Mouse (Mus musculus) lung, postnatal 0 days (tissue): Measurements from ENCODE around the gene Alox8. TPM values are rescaled to one million over a fixed set of nuclear protein-coding genes. Genes with fewer than 3 reads are reported as not detected.

Experiments
- ATAC-seq: fragments of 200-750 bp; cut with Nextera tagmentation; 2 replicates; pipeline ENCODE4 v1.8.0; 2017; ENCODE audit warnings: moderate library complexity
- DNase-seq: peaks from one replicate; pipeline ENCODE4 v3.0.0-alpha.2; 2016; ENCODE audit warnings: low spot score
- H3K27ac ChIP-seq: fragments of 300-500 bp; sonication (generic); 2 replicates; pipeline ENCODE4 v1.5.1; 2014; ENCODE audit warnings: antibody characterized with exemption, mild to moderate bottlenecking, low read length, mixed read lengths
- H3K27me3 ChIP-seq: fragments of 300-500 bp; sonication (generic); replicated peaks from 2 replicates; pipeline ENCODE4 v1.6.1; 2014; ENCODE audit warnings: low read length, mixed read lengths; ENCODE audit not compliant: insufficient read depth
- H3K36me3 ChIP-seq: fragments of 300-500 bp; sonication (generic); 2 replicates; pipeline ENCODE4 v1.6.1; 2014; ENCODE audit warnings: low read length, mixed read lengths; ENCODE audit not compliant: insufficient read depth
- H3K4me1 ChIP-seq: fragments of 300-500 bp; sonication (generic); 2 replicates; pipeline ENCODE4 v1.6.1; 2014; ENCODE audit warnings: antibody characterized with exemption, low read depth, low read length, mixed read lengths; ENCODE audit not compliant: insufficient read depth
- H3K4me2 ChIP-seq: fragments of 300-500 bp; sonication (generic); replicated peaks from 2 replicates; pipeline ENCODE4 v1.6.1; 2014; ENCODE audit warnings: low read depth, mild to moderate bottlenecking, low read length, moderate library complexity, mixed read lengths
- H3K4me3 ChIP-seq: fragments of 300-500 bp; sonication (generic); 2 replicates; pipeline ENCODE4 v1.5.1; 2014; ENCODE audit warnings: low read depth, low read length
- H3K9ac ChIP-seq: fragments of 300-500 bp; sonication (generic); replicated peaks from 2 replicates; pipeline ENCODE4 v1.6.1; 2014; ENCODE audit warnings: low read depth, mild to moderate bottlenecking
- H3K9me3 ChIP-seq: fragments of 300-500 bp; sonication (generic); 2 replicates; pipeline ENCODE4 v1.6.1; 2016; ENCODE audit warnings: low read length, mixed read lengths
- CTCF ChIP-seq: IDR thresholded peaks from 2 replicates; pipeline ENCODE4 v1.5.1; 2016; ENCODE audit warnings: antibody characterized with exemption, mild to moderate bottlenecking
- EP300 ChIP-seq: IDR thresholded peaks from 2 replicates; pipeline ENCODE4 v1.6.1; 2016; ENCODE audit warnings: antibody characterized with exemption, mild to moderate bottlenecking, control low read depth
- WGBS: fragments of 180-500 bp; shearing (Covaris S2); extraction: QIAGEN DNeasy Blood & Tissue Kit; methylation state at CpG from one replicate; pipeline ENCODE4 v1.1.7; 2014; 5-methylcytosine and 5-hydroxymethylcytosine counted together
- polyA plus RNA-seq: library from polyadenylated mRNA; unstranded; fragments of >200 nt; fragmentation: Nextera tagmentation; extraction: Ambion mirVana; gene quantifications from 2 replicates; pipeline ENCODE4 v1.2.1, GENCODE M21; 2015

The Alox8 gene
- polyA plus RNA-seq, 1 experiment from 2014 or later = 0.04 TPM

DNA sequence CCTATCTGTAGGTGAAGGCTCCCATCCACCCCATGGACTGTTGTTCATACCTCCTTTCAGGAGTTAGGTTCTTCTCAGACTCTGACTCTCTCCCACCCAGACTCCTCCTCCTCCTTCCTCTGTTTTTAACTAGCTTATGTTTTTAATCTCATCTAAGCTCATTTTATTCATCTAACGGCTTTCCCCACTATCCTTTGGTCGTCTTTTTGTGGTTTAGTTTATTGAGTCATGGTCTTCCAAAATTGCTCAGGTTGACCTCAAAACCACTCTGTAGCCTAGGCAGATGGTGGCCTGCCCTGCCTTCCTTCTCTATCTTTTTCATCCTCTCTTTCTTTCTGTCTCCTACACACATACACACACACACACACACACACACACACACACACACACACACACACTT is 35.5 kb upstream of the Alox8 start:
- H3K4me3 ChIP-seq = no peak overlapping the region
- DNase-seq (no peak), ATAC-seq (no peak)
- TF ChIP-seq EP300 (no peak), CTCF (no peak)
- H3K9ac ChIP-seq = no peak overlapping the region
- WGBS = 81% methylated on average over 2 of the region's 2 CpGs
- H3K27me3 ChIP-seq = peaks cover 18% of the 10 kb centered on the region
- H3K9me3 ChIP-seq = no peaks in the 10 kb centered on the region
- H3K27ac ChIP-seq = no peak overlapping the region
- no peaks in the 10 kb centered on the region for H3K36me3 ChIP-seq
- H3K4me1 ChIP-seq = peaks cover 4% of the 10 kb centered on the region; the same call in 1 of the 2 replicates
- H3K4me2 ChIP-seq = no peak overlapping the region

DNA sequence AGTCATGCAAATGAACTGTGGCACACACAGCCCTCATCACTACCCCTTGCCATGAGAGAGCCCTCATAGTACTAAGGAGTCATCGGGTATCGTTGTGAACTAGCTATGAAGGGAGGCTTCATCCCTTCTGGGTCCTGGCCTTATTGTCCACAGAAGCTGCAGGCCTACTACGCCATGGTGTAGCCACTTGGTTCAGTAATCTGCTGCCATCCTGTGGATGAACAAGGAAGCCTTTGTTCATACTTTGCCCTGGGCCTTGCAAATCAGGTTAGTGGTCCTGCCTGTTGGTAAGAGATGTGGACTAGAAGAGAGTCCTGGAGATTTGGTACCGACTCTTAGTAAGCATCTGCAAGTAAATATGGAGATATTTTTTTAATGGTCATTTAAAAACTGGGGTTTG is 32.8 kb upstream of the Alox8 start:
- Histone ChIP-seq H3K9me3 (no peaks in the 10 kb centered on the region), H3K4me1 (peaks cover 3% of the 10 kb centered on the region; the same call in 1 of the 2 replicates), H3K36me3 (no peaks in the 10 kb centered on the region), H3K27me3 (0 out of 2 replicates have a peak, but pooled peaks cover 5% of the 10 kb centered on the region), H3K4me2 (no peak overlapping the region), H3K27ac (no peak overlapping the region), H3K9ac (no peak overlapping the region), H3K4me3 (no peak overlapping the region)
- ATAC-seq = no peak
- WGBS = 71% methylated on average over 4 of the region's 4 CpGs
- no peak for DNase-seq
- TF ChIP-seq EP300 (no peak), CTCF (no peak)

DNA sequence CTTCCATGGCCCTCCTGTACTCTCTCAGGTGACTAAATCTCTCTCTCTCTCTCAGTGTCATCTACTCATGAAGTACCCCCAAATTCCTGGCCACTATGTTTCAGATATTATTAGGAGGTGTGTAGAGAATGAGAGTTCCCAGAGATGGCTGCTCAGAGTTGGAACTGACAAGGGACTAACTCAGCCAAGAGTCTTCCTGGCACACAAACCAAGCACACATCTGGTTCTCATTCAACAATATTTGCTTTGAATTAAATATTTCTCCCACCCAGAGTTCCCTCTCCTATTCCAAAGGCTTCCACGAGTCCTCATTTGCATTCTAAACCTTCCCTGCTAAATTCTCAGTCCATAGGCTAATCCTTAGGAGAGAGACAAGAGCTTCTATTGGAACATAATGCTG is 28.1 kb upstream of the Alox8 start:
- WGBS = 65% methylated on average over 1 of the region's 1 CpGs
- TF ChIP-seq EP300 (no peak), CTCF (no peak)
- H3K4me3 ChIP-seq = no peak overlapping the region
- no peaks in the 10 kb centered on the region for H3K27me3 ChIP-seq
- no peak overlapping the region for H3K27ac ChIP-seq
- no peaks in the 10 kb centered on the region for H3K4me1 ChIP-seq
- DNase-seq (no peak), ATAC-seq (no peak)
- H3K36me3 ChIP-seq = no peaks in the 10 kb centered on the region
- H3K4me2 ChIP-seq = no peak overlapping the region
- no peaks in the 10 kb centered on the region for H3K9me3 ChIP-seq
- H3K9ac ChIP-seq = no peak overlapping the region

DNA sequence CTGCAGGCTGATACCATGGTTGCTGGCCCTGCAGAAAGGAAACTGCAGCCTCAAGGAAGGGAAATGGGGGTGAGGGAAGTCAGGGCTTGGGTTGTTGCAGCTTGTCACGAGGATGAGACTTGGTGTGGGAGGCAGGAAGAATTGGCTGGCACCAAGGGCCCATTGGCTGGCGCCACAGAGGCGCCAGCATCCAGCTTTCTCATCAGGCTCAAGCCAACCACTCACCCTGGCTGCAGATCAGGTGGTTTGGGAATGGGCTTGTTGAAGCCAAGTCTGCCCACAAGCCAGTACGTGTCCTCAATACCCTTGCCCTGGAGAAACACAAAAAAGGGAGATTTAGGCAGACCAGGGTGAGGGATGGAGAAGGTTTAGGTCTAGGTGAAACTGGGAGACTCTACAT is 25.5 kb upstream of the Alox8 start:
- no peak overlapping the region for H3K4me3 ChIP-seq
- H3K9me3 ChIP-seq = no peaks in the 10 kb centered on the region
- H3K9ac ChIP-seq = no peak overlapping the region
- H3K36me3 ChIP-seq = no peaks in the 10 kb centered on the region
- no peaks in the 10 kb centered on the region for H3K27me3 ChIP-seq
- no peak for TF ChIP-seq EP300
- no peak for TF ChIP-seq CTCF
- H3K4me1 ChIP-seq = no peaks in the 10 kb centered on the region
- H3K27ac ChIP-seq = no peak overlapping the region
- 77% methylated on average over 4 of the region's 4 CpGs for WGBS
- H3K4me2 ChIP-seq = no peak overlapping the region
- DNase-seq (no peak), ATAC-seq (no peak)

DNA sequence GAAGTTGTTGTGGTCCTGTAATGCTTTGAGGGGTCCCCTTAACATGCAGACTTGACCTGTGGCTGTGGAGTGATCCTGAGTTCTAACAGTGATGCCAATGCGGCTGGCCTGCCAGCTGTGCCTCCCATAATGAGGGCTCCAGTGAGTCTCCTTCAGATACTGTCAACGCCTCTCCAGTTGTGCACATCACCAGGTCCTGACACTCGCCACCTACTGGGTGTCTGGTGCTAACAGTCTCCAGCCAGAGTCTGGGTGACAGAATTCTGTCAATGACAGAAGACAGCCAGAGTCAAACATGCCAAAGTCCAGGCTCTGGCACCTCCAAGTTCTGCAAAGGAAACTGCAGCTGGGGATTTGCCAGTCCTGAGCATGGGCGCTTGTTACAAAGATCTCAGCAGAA is 23.4 kb upstream of the Alox8 start:
- no peak for DNase-seq
- H3K4me1 ChIP-seq = no peaks in the 10 kb centered on the region
- no peaks in the 10 kb centered on the region for H3K36me3 ChIP-seq
- H3K9ac ChIP-seq = no peak overlapping the region
- whole genome bisulfite sequencing = 63% methylated on average over 4 of the region's 4 CpGs
- no peak for TF ChIP-seq EP300
- ATAC-seq = no peak
- H3K4me3 ChIP-seq = no peak overlapping the region
- H3K27ac ChIP-seq = no peak overlapping the region
- no peak overlapping the region for H3K4me2 ChIP-seq
- no peaks in the 10 kb centered on the region for H3K27me3 ChIP-seq
- H3K9me3 ChIP-seq = no peaks in the 10 kb centered on the region

DNA sequence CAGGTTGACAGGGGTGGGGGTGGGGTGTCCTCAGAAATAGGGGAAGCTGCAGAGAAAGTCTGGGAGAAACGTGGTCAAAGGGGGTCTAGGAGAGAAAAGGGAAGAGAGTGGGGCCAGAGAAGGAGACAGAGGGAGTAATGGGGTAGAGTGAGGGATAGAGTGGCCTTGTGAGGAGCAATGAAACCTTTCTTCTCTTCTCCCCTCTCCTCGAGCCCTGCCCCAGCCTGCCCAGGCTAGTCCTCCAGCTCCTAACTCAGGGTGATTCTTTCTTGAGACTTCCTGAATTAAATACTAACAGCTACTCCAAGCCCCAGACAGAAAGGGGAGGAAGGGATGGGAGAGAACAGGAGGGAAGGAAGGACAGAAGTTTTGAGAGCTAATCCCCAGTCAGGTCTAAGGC is 21.0 kb upstream of the Alox8 start:
- 22% methylated on average over 2 of the region's 2 CpGs for WGBS
- no peak overlapping the region for H3K4me2 ChIP-seq
- no peak for TF ChIP-seq CTCF
- no peak for TF ChIP-seq EP300
- ATAC-seq (no peak), DNase-seq (no peak)
- no peak overlapping the region for H3K4me3 ChIP-seq
- H3K9me3 ChIP-seq = no peaks in the 10 kb centered on the region
- H3K27ac ChIP-seq = no peak overlapping the region
- H3K27me3 ChIP-seq = no peaks in the 10 kb centered on the region
- H3K9ac ChIP-seq = no peak overlapping the region
- H3K4me1 ChIP-seq = no peaks in the 10 kb centered on the region
- no peaks in the 10 kb centered on the region for H3K36me3 ChIP-seq

DNA sequence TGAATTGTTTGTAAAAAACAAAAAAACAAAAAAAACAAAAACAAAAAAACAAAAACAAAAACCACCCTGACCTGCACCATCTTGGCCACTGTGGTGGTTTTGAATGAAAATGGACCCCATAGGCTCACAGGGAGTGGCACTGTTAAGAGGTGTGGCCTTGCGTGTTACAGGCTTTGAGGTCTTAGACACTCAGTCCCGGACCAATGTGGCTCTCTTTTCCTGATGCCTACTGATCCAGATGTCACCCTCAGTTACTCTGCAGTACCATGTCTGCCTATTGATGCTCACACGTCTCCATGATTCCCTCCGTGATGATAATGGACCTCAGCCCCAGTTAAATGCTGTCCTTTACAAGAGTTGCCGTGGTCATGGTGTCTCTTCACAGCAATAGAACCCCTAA is 19.8 kb upstream of the Alox8 start:
- WGBS = 87% methylated on average over 5 of the region's 5 CpGs
- TF ChIP-seq EP300 = no peak
- no peak for TF ChIP-seq CTCF
- Histone ChIP-seq H3K27me3 (no peaks in the 10 kb centered on the region), H3K36me3 (no peaks in the 10 kb centered on the region), H3K4me3 (no peak overlapping the region), H3K4me1 (no peaks in the 10 kb centered on the region), H3K4me2 (no peak overlapping the region), H3K9me3 (no peaks in the 10 kb centered on the region), H3K27ac (no peak overlapping the region), H3K9ac (no peak overlapping the region)
- DNase-seq (no peak), ATAC-seq (no peak)
